Mouse (Mus musculus) megakaryocyte, embryonic 14.5 days (primary cell): ENCODE measurements around the gene Mxra8.

Experiments used
- FLI1 ChIP-seq: IDR thresholded peaks from 2 replicates; pipeline ENCODE4 v1.6.1; 2012; ENCODE audit warnings: low read length, inconsistent platforms, mixed read lengths
- GATA1 ChIP-seq: IDR thresholded peaks from 3 replicates; pipeline ENCODE4 v1.6.1; 2012; ENCODE audit warnings: mixed read lengths, low read length, inconsistent platforms, borderline replicate concordance

- TF ChIP-seq GATA1, result no peak
- TF ChIP-seq FLI1, result no peak
These were observed 17.4 kb downstream of the Mxra8 start for GRCm38 (mm10) chr4:155856881-155857280.
